16 mouse cellular contexts compared by ENCODE assay signal in genomic region chr17:13573036-13573435, GRCm38 (mm10).
DNase-seq lines count a peak whose midpoint lies in the region; ATAC-seq and TF ChIP-seq lines count a peak whose summit lies in the region.
"Had no signal": no experiment of that assay in that cellular context is flagged by ENCODE, and none has a peak within 500 bp of the region (broad histone marks: within the 10 kb centered on the region; RNA-seq: fewer than 3 reads in every experiment).

No protein-coding gene starts in this region.

- H3K79me2 ChIP-seq in CH12.LX (replicated peaks; ENCODE audit: control insufficient read depth, extremely low read depth, insufficient read depth, poor library complexity, severe bottlenecking), result no peaks in the 10 kb centered on the region

- dilution Hi-C loops in CH12.LX (cut with MboI; ENCODE audit: extremely low pct_ligation_motif_present, extremely low pct_unique_long_range_greater_than_20kb, low sequenced_read_pairs), result no loop called here

- peak; percentile 55 for DNase-seq in CH12.LX (ENCODE audit: extremely low read depth)
- DNase-seq in thymus, adult 2 months, result peak; percentile 49
- no peak for DNase-seq in urinary bladder, postnatal 4 days (ENCODE audit: low spot score in 2 of 2)
- DNase-seq in hindbrain, embryonic 14.5 days (ENCODE audit: low spot score), result no peak
- DNase-seq: adrenal gland, postnatal 10 days; B cell, adult 2 months; cerebellum, postnatal 25 days; gastrocnemius, postnatal 36 days; kidney, adult 9 months; liver; lung, embryonic 14.5 days had no signal

- H3K4me3 ChIP-seq in CH12.LX (replicated peaks in 1 of 3; ENCODE audit: low read depth in 2 of 3, low read length in 2 of 3, poor library complexity in 1 of 3), result no peak overlapping the region
- no peak overlapping the region for H3K4me3 ChIP-seq in forebrain, embryonic 13.5 days
- H3K4me3 ChIP-seq in midbrain, embryonic 13.5 days (replicated peaks), result no peak overlapping the region
- no peak overlapping the region for H3K4me3 ChIP-seq in thymus, adult 2 months (ENCODE audit: control insufficient read depth, insufficient read depth, low read length)
- H3K4me3 ChIP-seq in hindbrain, embryonic 14.5 days (replicated peaks; ENCODE audit: low read length), result no peak overlapping the region
- no peak overlapping the region for H3K4me3 ChIP-seq in liver, embryonic 12.5 days
- H3K4me3 ChIP-seq: embryonic facial prominence, embryonic 12.5 days; hindbrain, embryonic 13.5 days had no signal

- 74% methylated on average over 9 of the region's 9 CpGs for WGBS in forebrain, embryonic 13.5 days
- WGBS in midbrain, embryonic 13.5 days, result 63% methylated on average over 9 of the region's 9 CpGs
- WGBS in thymus, adult 2 months, result 15% methylated on average over 9 of the region's 9 CpGs
- 64% methylated on average over 9 of the region's 9 CpGs for WGBS in hindbrain, embryonic 14.5 days
- 39% methylated on average over 9 of the region's 9 CpGs for WGBS in liver, embryonic 12.5 days (ENCODE audit: insufficient replicate concordance)

- no peak overlapping the region for H3K9ac ChIP-seq in CH12.LX (ENCODE audit: insufficient read depth, low read depth)
- no peak overlapping the region for H3K9ac ChIP-seq in forebrain, embryonic 13.5 days
- no peak overlapping the region for H3K9ac ChIP-seq in midbrain, embryonic 13.5 days (replicated peaks)
- H3K9ac ChIP-seq in hindbrain, embryonic 14.5 days, result no peak overlapping the region
- no peak overlapping the region for H3K9ac ChIP-seq in liver, embryonic 12.5 days
- H3K9ac ChIP-seq: embryonic facial prominence, embryonic 12.5 days; hindbrain, embryonic 13.5 days; lung, embryonic 14.5 days had no signal

- 0 out of 2 replicates have a peak overlapping the region, but pooled peaks have one; percentile 52 for H3K4me2 ChIP-seq in CH12.LX (ENCODE audit: insufficient read depth, low read depth, poor library complexity, severe bottlenecking)
- no peak overlapping the region for H3K4me2 ChIP-seq in forebrain, embryonic 13.5 days
- H3K4me2 ChIP-seq in midbrain, embryonic 13.5 days (replicated peaks), result no peak overlapping the region
- no peak overlapping the region for H3K4me2 ChIP-seq in hindbrain, embryonic 14.5 days (replicated peaks)
- H3K4me2 ChIP-seq in liver, embryonic 12.5 days, result no peak overlapping the region
- H3K4me2 ChIP-seq: embryonic facial prominence, embryonic 12.5 days; hindbrain, embryonic 13.5 days; lung, embryonic 14.5 days had no signal

- no peak for TF ChIP-seq POLR2A in CH12.LX (IDR thresholded peaks at IDR 0.05; ENCODE audit: low read depth, low read length)
- no peak for TF ChIP-seq POLR2A in thymus, adult 2 months (IDR thresholded peaks at IDR 0.05; ENCODE audit: control insufficient read depth, extremely low read depth, insufficient read depth, low read length, poor library complexity)

- in situ Hi-C loops in CH12.LX (cut with MboI; ENCODE audit: low pct_ligation_motif_present, low pct_unique_long_range_greater_than_20kb, low sequenced_read_pairs), result no loop called here

- no peak for TF ChIP-seq RAD21 in CH12.LX (IDR thresholded peaks at IDR 0.05; ENCODE audit: low read depth, low read length)

- TF ChIP-seq CTCF in CH12.LX (conservative IDR thresholded peaks at IDR 0.05 in 1 of 2, IDR thresholded peaks at IDR 0.05 in 1 of 2; ENCODE audit: low read depth in 2 of 2, low read length in 2 of 2), result no peak
- no peak for TF ChIP-seq CTCF in thymus, adult 2 months (IDR thresholded peaks at IDR 0.05; ENCODE audit: borderline replicate concordance, control insufficient read depth, extremely low read depth, insufficient read depth, low read length, poor library complexity)

- no peak for TF ChIP-seq EP300 in CH12.LX (IDR thresholded peaks at IDR 0.05; ENCODE audit: low read length)

- peaks cover 13 to 38% of the 10 kb centered on the region in 2 experiments for H3K4me1 ChIP-seq in CH12.LX (ENCODE audit: control insufficient read depth in 1 of 2, insufficient read depth in 2 of 2)
- peaks cover 36% of the 10 kb centered on the region for H3K4me1 ChIP-seq in forebrain, embryonic 13.5 days
- peaks cover 43% of the 10 kb centered on the region for H3K4me1 ChIP-seq in midbrain, embryonic 13.5 days (replicated peaks)
- H3K4me1 ChIP-seq in thymus, adult 2 months (replicated peaks; ENCODE audit: control insufficient read depth, insufficient read depth, low read length), result peaks cover 11% of the 10 kb centered on the region
- peaks cover 28% of the 10 kb centered on the region for H3K4me1 ChIP-seq in hindbrain, embryonic 14.5 days (replicated peaks; ENCODE audit: control insufficient read depth, insufficient read depth, low read length)
- H3K4me1 ChIP-seq in liver, embryonic 12.5 days, result peaks cover 8% of the 10 kb centered on the region; the same call in 1 of the 2 replicates

- H3K27ac ChIP-seq in CH12.LX (ENCODE audit: insufficient read depth, low read depth), result no peak overlapping the region
- peak overlapping the region; percentile 72 for H3K27ac ChIP-seq in forebrain, embryonic 13.5 days
- H3K27ac ChIP-seq in midbrain, embryonic 13.5 days, result peak overlapping the region; percentile 85
- H3K27ac ChIP-seq in thymus, adult 2 months (ENCODE audit: control insufficient read depth, insufficient read depth, low read length), result peak overlapping the region; percentile 84
- no peak overlapping the region for H3K27ac ChIP-seq in hindbrain, embryonic 14.5 days
- H3K27ac ChIP-seq in liver, embryonic 12.5 days, result no peak overlapping the region
- H3K27ac ChIP-seq: embryonic facial prominence, embryonic 12.5 days had no signal

- H3K27me3 ChIP-seq in CH12.LX (replicated peaks), result no peaks in the 10 kb centered on the region
- H3K27me3 ChIP-seq in forebrain, embryonic 13.5 days, result no peaks in the 10 kb centered on the region
- H3K27me3 ChIP-seq in midbrain, embryonic 13.5 days, result no peaks in the 10 kb centered on the region
- H3K27me3 ChIP-seq in thymus, adult 2 months (ENCODE audit: control insufficient read depth, insufficient read depth, low read length), result no peaks in the 10 kb centered on the region
- H3K27me3 ChIP-seq in hindbrain, embryonic 14.5 days (ENCODE audit: control insufficient read depth, insufficient read depth, low read length), result no peaks in the 10 kb centered on the region
- no peaks in the 10 kb centered on the region for H3K27me3 ChIP-seq in liver, embryonic 12.5 days (replicated peaks)
- H3K27me3 ChIP-seq: embryonic facial prominence, embryonic 12.5 days; hindbrain, embryonic 13.5 days had no signal

- no peaks in the 10 kb centered on the region for H3K36me3 ChIP-seq in CH12.LX (replicated peaks in 1 of 2; ENCODE audit: control insufficient read depth in 1 of 2, insufficient read depth in 1 of 2, low read length in 1 of 2)
- H3K36me3 ChIP-seq in forebrain, embryonic 13.5 days (ENCODE audit: poor library complexity, severe bottlenecking), result no peaks in the 10 kb centered on the region
- no peaks in the 10 kb centered on the region for H3K36me3 ChIP-seq in midbrain, embryonic 13.5 days
- H3K36me3 ChIP-seq in thymus, adult 2 months (ENCODE audit: control insufficient read depth, insufficient read depth, low read length), result no peaks in the 10 kb centered on the region
- no peaks in the 10 kb centered on the region for H3K36me3 ChIP-seq in hindbrain, embryonic 14.5 days (replicated peaks; ENCODE audit: control insufficient read depth, insufficient read depth)
- no peaks in the 10 kb centered on the region for H3K36me3 ChIP-seq in liver, embryonic 12.5 days
- H3K36me3 ChIP-seq: embryonic facial prominence, embryonic 12.5 days; hindbrain, embryonic 13.5 days had no signal

- no peaks in the 10 kb centered on the region for H3K9me3 ChIP-seq in CH12.LX (replicated peaks; ENCODE audit: low read length)
- no peaks in the 10 kb centered on the region for H3K9me3 ChIP-seq in forebrain, embryonic 13.5 days (replicated peaks)
- H3K9me3 ChIP-seq in midbrain, embryonic 13.5 days, result no peaks in the 10 kb centered on the region
- no peaks in the 10 kb centered on the region for H3K9me3 ChIP-seq in hindbrain, embryonic 14.5 days (ENCODE audit: control insufficient read depth, low read length)
- H3K9me3 ChIP-seq in liver, embryonic 12.5 days (replicated peaks), result no peaks in the 10 kb centered on the region
- H3K9me3 ChIP-seq: embryonic facial prominence, embryonic 12.5 days; hindbrain, embryonic 13.5 days had no signal

- no peak for ATAC-seq in forebrain, embryonic 13.5 days
- ATAC-seq in midbrain, embryonic 13.5 days, result no peak
- no peak for ATAC-seq in hindbrain, embryonic 14.5 days (ENCODE audit: low FRiP score)
- ATAC-seq in liver, embryonic 12.5 days, result no peak

TF ChIP-seq in CH12.LX, 34 proteins besides CTCF, POLR2A, EP300 and RAD21:
- TF ChIP-seq BHLHE40 (IDR thresholded peaks at IDR 0.05; ENCODE audit: low read depth, low read length), result no peak
- TF ChIP-seq ETS1 (conservative IDR thresholded peaks at IDR 0.05; ENCODE audit: low read depth, low read length), result no peak
- TF ChIP-seq SMC3 (IDR thresholded peaks at IDR 0.05; ENCODE audit: low read depth, low read length), result no peak
- TF ChIP-seq USF2 (conservative IDR thresholded peaks at IDR 0.05; ENCODE audit: low read depth, low read length), result no peak
- TF ChIP-seq ZMIZ1 (IDR thresholded peaks at IDR 0.05; ENCODE audit: low read depth, low read length), result no peak
- TF ChIP-seq UBTF (IDR thresholded peaks at IDR 0.05; ENCODE audit: low read depth, low read length), result no peak
- TF ChIP-seq TCF12 (IDR thresholded peaks at IDR 0.05; ENCODE audit: low read depth, low read length), result no peak
- TF ChIP-seq IRF4 (IDR thresholded peaks at IDR 0.05; ENCODE audit: low read depth, low read length), result no peak
- no peak for TF ChIP-seq GABPA (IDR thresholded peaks at IDR 0.05; ENCODE audit: insufficient replicate concordance, low read depth, low read length)
- no peak for TF ChIP-seq POLR2AphosphoS2 (IDR thresholded peaks at IDR 0.05; ENCODE audit: low read depth, low read length)
- no peak for TF ChIP-seq E2F4 (IDR thresholded peaks at IDR 0.05; ENCODE audit: insufficient replicate concordance, low read depth, low read length)
- no peak for TF ChIP-seq HCFC1 (IDR thresholded peaks at IDR 0.05; ENCODE audit: low read depth, low read length)
- TF ChIP-seq NELFE (IDR thresholded peaks at IDR 0.05; ENCODE audit: low read depth, low read length), result no peak
- no peak for TF ChIP-seq ELF1 (IDR thresholded peaks at IDR 0.05; ENCODE audit: low read depth, low read length)
- TF ChIP-seq JUN (IDR thresholded peaks at IDR 0.05; ENCODE audit: insufficient read depth, low read depth, low read length), result no peak

Comparison
In these comparisons a context has a peak if more than half of its experiments do, and no peak if none do; other contexts are left out.
1. DNase-seq: peak in CH12.LX (single experiment) and thymus, adult 2 months (single experiment); none in urinary bladder, postnatal 4 days (0 of 2) and hindbrain, embryonic 14.5 days (single experiment).
2. H3K27ac ChIP-seq: peak in forebrain, embryonic 13.5 days (single experiment), midbrain, embryonic 13.5 days (single experiment) and thymus, adult 2 months (single experiment); none in CH12.LX (single experiment), hindbrain, embryonic 14.5 days (single experiment) and liver, embryonic 12.5 days (single experiment).